Mouse (Mus musculus) cerebellum, adult 11 months (tissue): ENCODE data around the gene Map3k10.

Experiments used
- DNase-seq: peaks from one replicate; pipeline ENCODE4 v3.0.0; 2022

Gene Map3k10

DNA sequence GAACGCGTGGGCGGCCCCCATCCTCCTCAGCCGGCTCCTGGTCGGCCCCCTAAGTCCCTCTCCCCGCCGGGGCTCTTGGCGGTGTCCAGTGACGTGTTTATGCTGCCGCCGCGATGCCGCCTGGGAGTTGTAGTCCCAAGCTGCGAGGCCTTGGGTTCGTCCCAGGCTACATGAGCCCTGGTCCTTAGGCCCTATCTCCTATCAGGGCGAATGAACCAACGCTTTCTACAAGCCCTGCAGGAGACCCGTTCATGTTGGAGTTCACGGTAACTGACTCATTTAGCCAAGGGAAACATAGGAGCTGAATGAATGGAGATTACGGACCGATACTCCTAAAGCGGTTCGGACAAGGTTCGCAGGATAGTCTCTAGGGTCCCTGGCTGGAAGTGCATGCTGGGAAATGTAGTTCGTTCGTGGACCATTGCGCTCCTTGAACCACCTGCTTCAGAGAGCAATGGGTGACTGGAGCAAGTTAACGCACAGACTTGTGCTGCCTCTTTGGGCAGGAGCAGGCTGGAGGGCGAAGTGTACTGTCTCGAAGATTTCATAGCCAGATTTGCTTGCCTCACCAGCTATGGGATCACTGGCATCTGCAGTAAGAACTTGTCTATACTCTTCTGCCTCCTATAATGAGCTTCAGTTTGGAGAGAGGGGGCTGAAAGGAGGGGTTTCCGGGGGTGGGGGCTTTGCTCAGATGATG is at the start of gene Map3k10:
TSS of gene Map3k10 (minus strand) at position 77 of the 700 bp plus-strand sequence.
- DNase-seq: peak; percentile 92

DNA sequence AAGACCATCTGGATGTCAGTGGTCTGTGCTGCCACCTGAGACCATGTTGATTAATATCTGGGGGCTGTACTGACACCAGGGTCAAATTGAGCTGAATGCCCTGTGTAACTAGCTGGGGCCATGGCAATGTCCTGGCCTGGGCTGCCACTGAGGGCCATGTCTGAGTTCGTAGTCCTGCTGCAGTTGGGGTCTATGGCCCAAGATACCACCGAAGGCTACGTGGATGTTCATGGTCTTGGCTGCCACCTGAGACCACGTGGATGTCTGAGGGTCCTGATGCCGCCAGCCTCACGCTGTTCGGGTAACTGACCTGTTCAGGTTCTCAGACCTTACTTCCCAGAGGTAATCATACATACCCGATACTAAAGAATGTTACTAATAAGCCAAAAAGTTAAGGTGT is 47.6 kb upstream of the Map3k10 start:
- no peak for DNase-seq

DNA sequence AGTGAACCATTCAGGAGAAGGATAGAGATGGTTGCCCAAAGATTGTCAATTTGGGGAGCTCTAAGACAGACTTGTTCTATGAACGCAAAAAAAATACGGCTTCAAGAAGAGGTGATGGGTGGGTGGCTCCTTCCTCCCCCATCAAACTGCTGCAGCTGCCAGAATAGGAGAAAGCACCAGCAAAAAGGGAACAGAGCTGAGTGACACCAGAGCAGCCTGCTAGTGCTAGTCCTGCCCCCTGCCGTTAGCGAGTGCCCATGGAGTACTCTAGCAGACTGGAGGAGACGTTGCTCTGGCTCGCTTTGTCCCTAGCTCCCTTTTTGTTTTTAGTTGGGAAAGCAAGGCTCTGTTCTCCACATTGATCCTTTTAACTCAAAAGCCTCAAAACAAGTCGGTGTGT is 36.0 kb upstream of the Map3k10 start:
- DNase-seq: no peak

DNA sequence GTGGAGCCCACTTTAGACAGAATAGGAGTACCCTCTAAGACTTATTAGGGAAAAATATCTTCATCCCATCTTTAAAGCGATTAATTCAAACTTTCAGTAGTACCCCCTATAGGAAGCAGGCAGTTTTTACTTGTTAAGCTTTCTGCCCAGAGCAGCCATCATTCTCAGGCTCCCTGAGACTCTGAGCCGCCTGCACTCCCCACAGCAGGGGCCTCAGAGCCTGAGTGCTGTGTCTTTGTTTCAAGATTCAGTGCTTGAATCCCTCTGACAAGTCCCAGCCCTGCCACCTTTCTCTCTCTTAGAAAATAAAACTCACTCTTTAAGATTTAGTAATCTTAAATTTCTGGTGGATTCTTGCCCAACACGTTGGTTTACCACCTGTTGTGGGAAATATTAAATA is 22.3 kb upstream of the Map3k10 start:
- no peak for DNase-seq

DNA sequence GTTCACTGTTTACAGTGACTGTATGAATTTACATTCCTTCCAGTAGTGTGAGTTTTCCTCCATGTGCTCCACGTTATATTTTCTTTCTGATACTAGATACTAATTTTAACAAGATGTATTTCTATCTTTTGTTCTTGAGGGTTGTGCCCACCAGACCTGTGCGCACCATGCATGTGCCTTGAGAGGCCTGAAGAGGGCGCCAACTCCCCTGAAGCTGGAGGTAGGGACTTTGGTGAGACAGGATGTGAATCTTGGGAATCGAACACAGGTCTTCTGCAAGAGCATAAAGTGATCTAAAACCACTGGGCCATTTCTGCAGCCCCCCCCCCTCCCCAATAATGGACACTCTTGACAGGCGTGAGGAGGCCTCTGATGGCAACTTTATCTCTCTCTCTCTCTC is 16.7 kb upstream of the Map3k10 start:
- no peak for DNase-seq

DNA sequence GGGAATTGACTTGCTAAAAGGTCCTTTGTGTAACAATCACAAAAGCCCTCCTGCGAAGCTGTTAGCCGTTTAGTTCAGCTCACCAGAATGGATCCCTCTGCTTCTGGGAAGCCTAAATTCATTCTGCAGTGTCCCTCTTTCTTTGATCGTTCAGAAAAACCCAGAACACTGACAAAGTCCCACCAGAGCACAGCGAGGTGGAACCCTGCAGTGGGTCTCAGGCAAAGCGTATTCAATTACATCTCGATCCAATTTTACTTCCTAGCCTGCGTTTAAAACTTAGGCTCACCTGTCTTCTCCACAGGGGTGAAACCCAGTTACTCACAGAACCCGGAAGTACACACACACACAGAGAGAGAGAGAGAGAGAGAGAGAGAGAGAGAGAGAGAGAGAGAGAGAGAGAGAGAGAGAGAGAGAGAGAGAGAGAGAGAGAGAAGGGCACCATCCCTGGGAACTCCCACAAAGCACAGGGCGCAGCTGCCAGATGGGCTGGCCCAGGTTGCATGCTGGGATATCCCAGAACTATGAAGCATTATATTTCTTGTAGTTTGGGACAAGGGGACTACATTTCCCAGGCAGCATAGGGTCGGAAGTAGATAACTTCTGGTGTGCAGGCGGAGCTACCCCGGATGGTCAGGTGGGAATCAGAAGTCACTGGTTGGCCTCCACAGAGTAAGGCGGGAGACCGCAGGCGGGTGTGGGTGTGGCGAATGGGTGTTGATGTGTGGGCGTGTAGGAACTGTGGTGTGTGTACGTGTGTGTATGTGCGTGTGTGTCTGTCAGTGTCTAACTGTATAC is 14.6 kb upstream of the Map3k10 start, which contains the start of gene Zfp607b:
TSS of gene Zfp607b (plus strand) at position 526 of the 798 bp plus-strand sequence.
- DNase-seq: peak; percentile 90

DNA sequence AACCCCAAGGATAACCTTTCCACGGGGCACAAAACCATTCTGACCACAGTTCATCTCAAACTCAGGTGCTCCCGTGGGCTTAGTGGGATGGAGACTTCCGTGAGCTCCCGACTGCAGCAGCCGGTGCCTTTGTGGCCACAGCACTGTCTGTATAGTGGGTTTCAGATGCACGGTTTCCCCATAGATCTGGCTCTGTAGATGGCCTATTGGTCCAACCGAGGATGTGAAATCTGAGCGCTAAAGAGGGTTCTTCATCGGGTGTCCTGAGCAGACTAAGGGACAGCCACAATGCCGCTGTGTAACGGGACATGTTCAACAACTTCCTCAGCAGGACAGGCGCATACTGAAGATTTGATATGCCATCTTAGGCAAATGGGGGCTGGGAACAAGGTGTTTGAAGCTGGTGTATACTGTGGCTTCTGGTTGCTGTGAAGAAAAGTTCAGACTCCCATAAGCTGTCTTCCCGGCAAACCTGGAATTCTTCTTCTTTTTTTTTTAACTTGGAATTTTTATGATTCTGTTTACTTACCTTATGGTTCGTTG is 13.9 kb upstream of the Map3k10 start:
- DNase-seq: no peak

- no peak for DNase-seq
These were observed 13.4 kb upstream of the Map3k10 start for GRCm38 (mm10) chr7:27687836-27688235.

- DNase-seq: no peak
These were observed 12.6 kb upstream of the Map3k10 start for GRCm38 (mm10) chr7:27687043-27687442.

- no peak for DNase-seq
These were observed 11.3 kb upstream of the Map3k10 start for GRCm38 (mm10) chr7:27685681-27686080.

DNA sequence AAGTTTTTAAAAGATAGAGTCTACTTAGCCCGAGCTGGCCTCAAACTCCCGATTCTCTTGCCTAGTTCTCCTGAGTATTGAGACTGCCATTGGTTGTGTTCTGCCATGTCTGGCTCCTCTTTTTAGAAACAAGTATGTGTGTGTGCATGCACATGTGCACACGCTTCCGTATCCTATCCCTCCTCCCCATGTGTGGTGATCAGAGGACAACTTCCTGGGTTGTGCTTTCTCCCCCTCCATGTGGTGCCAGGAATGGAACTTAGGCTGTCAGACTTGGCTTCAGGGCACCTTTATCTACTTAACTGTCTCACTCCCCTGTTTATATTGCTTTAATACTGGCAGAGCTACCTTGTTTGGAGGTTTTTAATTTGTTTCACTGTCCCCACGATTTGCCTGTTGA is 10.8 kb upstream of the Map3k10 start:
- DNase-seq: no peak

GRCm38 (mm10) chr7:27683218-27683617 is 8.8 kb upstream of the Map3k10 start:
- DNase-seq: no peak

DNA sequence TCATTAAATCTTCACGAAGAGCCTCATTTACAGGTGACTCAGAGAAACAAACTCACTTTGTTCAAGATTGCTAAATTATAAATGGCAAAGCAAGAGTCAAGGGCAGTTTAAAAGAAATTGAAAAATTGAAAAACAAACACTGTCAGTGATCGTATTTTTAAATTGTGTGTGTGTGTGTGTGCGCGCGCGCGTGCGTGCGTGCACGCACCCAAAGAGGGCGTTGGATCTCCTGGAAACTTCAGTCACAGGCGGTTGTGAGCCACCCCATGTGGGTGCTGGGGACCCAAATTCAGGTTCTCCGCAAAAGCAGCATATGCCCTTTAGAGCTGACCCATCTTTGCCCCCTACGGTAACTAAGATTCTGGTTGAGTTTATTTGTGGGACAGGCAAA is 819 bp upstream of the Map3k10 start:
- no peak for DNase-seq

GRCm38 (mm10) chr7:27674195-27674521 is 240 bp downstream of the Map3k10 start:
- no peak for DNase-seq

GRCm38 (mm10) chr7:27673575-27674131 is 745 bp downstream of the Map3k10 start:
- peak; percentile 60 for DNase-seq

- DNase-seq: no peak
These were observed 1.3 kb downstream of the Map3k10 start for GRCm38 (mm10) chr7:27673064-27673574.

GRCm38 (mm10) chr7:27662038-27662437 is 12.4 kb downstream of the Map3k10 start:
- no peak for DNase-seq

DNA sequence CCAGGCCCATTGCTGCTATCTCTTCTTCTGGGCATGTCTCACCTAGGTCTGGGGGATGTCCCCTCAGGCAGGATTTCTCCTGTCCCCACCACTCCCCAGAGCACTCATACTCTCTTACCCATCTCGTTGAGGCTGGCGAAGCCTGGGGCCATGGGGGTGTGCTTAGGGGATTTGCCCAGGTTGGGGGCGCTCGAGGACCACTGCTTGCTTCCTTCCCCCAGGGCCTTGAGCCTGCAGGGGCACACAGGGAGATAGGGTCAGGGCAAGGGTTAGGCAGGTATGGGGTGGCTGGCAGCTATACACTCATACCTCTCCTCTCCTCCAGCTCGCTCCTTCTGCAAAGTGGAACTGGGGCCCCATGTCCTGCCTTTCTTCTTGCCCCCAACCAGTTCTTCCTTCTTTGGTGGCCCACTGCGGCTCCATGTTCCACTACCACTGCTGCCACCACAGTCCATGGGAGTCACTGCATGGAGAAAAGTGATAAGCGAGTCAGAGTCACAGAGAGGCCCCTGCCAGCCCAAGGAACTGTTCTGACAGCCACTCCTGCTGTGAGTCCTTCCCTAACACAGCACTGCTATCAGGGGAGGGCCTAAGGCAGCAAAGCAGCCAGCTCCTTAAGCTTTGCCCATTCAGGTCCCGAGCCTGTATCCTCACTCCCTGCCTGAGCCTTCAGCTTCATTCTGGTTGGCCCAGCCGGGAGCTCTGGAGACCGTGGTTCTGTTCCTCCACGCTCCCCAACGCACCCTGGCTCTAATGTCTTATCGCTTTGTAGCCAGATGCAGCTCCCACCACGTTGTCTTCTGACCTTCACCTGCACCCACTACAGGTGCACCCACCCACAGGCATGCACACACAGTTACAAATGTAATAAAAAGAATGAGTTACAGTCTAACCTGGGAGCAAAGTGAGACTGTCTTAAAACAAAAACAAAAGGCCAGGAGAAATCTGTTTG is 15.4 kb downstream of the Map3k10 start:
- DNase-seq: no peak

DNA sequence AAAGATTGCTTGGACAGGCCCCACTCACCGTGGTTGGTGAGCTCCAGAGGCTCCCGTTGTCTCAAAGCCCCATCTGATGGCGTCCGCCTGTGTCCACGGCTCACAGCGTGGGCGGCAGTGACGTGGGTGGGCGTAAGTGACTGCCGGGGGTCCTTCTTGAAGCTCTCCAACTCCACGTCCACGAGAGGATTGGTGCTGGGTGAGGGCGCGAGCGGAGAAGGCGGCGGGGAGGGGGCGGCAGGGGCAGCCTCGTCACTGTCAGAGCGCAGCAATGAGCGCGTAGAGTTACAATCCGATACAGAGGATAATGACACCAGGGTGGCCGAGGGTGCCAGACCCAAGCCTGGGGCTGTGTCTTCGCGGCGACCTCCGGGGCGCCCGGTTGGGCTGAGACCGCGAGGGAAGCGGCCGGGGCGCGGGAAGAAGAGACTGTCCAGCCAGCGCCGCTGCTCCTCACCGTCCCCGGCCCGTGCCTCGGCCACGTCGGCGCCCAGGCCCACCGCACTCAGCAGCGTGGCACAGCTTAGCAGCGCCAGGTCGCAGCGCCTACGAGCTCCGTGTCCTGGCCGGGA is 16.5 kb downstream of the Map3k10 start:
- no peak for DNase-seq

DNA sequence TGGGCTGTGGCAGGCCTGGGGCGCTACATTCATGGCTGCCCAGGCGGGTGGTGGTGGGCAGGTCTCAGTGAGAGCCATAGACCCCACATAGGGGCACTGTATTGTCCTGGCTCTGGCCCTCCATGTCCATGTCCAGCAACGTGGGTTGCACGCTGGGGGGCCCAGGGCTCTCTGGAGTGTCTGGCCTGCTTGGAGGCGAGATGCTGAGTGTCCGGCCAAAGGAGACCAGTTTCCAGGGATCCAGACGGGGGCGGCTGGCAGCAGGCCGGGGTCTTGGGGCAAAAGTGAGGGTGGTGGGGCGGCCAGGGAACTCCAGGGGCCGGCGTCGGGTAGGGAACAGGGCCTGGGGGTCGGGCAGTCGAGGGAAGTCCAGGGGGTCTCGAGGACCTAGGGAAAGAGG is 17.8 kb downstream of the Map3k10 start:
- no peak for DNase-seq

DNA sequence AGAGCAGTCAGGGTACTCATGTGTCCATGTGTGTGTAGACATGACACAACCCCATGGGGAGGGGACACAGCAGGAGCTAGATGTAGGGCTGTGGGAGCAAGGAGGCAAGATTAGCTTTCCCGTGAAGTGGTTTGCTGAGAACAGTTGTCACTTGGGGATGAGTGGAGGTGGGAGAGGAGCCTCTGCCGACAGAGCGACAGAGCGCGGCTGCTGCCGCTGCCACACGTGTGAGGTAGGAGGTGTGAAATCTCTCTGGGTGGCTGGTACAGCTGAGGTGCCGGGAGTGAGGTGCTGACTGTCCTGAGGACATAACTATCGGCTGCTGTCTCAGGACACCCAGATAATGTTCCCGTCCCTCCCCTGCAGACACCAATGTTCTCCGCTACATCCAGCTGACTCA is 18.9 kb downstream of the Map3k10 start:
- no peak for DNase-seq
